Mouse (Mus musculus): ENCODE data around the gene Fam234b. TPM values are rescaled to one million over a fixed set of nuclear protein-coding genes. Genes with fewer than 3 reads are reported as not detected.

Fam234b gene
- polyA plus RNA-seq, 1 experiment from 2014 or later: 124 TPM

DNA sequence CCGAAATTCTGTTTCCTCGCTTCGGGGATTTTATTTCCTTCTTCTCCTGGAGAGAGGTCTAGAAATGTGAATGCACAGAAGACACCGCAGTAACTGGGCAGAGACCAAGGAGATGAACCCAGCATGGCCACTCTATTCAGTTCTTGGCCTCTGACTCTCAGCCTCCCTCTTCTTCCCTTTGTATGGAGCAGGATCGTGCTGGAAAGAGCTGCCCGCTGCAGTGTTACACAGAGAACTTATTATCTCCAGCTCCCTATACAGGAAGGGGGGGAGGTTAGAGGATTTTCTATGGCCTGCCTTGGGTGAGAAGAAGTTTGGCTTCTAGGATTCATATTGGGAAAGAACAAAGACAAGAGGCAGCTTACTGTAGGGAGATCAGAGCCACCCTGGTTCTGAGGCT, 7.7 kb upstream of the Fam234b start:
- H3K4me1 ChIP-seq (ENCODE audit: control insufficient read depth, insufficient read depth, low read length): no peaks in the 10 kb centered on the region
- no peaks in the 10 kb centered on the region for H3K9me3 ChIP-seq (ENCODE audit: control insufficient read depth, low read length)
- H3K36me3 ChIP-seq (ENCODE audit: control insufficient read depth, insufficient read depth, low read length): no peaks in the 10 kb centered on the region
- H3K4me3 ChIP-seq (ENCODE audit: low read depth, low read length): no peak overlapping the region
- no peaks in the 10 kb centered on the region for H3K27me3 ChIP-seq (ENCODE audit: control insufficient read depth, insufficient read depth, low read length)
- H3K4me2 ChIP-seq (ENCODE audit: low read depth, low read length): no peak overlapping the region
- 61% methylated on average over 6 of the region's 6 CpGs for WGBS
- no peak overlapping the region for H3K27ac ChIP-seq (ENCODE audit: low read depth, low read length)
- ATAC-seq (ENCODE audit: low read depth): no peak
- no peak overlapping the region for H3K9ac ChIP-seq (replicated peaks; ENCODE audit: low read depth, low read length)

DNA sequence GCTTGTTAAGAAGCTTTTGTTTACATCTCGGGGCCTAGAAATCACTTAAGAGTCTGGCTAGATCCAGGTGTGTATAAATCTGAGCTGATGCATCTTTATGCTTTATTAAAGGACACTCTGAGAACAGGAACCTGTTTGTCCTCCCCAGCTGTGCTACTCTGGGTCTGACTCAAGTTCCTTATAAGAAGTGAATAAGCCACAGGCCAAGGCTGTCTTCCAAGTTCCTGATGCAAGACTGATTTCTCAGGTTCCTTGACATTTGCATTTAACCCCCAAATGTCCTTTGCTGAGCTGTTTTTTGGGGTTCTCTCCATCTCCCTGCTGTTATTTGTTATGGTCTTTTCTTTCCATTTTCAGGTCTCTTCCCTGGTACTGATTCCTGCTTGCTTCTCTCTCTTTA, 5.9 kb upstream of the Fam234b start:
- H3K9ac ChIP-seq (replicated peaks; ENCODE audit: low read depth, low read length): no peak overlapping the region
- no peaks in the 10 kb centered on the region for H3K36me3 ChIP-seq (ENCODE audit: control insufficient read depth, insufficient read depth, low read length)
- no peaks in the 10 kb centered on the region for H3K4me1 ChIP-seq (ENCODE audit: control insufficient read depth, insufficient read depth, low read length)
- no peak for ATAC-seq (ENCODE audit: low read depth)
- WGBS: 80% methylated on average over 1 of the region's 1 CpGs
- H3K27ac ChIP-seq (ENCODE audit: low read depth, low read length): no peak overlapping the region
- no peaks in the 10 kb centered on the region for H3K27me3 ChIP-seq (ENCODE audit: control insufficient read depth, insufficient read depth, low read length)
- no peaks in the 10 kb centered on the region for H3K9me3 ChIP-seq (ENCODE audit: control insufficient read depth, low read length)
- H3K4me2 ChIP-seq (ENCODE audit: low read depth, low read length): no peak overlapping the region
- H3K4me3 ChIP-seq (ENCODE audit: low read depth, low read length): no peak overlapping the region

DNA sequence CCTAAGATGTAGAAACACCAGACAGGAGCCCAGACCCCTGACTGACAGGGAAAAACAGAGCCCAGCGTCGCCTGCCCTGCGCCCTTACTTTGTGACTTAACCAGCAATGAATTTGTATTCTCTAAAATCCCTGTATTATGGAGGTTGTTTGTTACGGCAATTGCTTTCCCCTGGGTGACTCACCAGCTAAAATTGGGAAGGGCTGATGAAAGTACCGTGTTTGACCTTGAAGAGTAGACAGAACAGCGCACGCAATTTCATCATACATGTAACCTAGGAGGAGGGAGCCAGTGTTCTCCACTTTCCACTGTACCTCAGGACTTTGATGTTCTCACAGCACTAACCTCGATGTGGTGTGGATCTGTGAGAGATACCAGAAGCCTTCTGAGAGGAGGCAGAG, 4.8 kb upstream of the Fam234b start:
- no peak overlapping the region for H3K9ac ChIP-seq (replicated peaks; ENCODE audit: low read depth, low read length)
- no peak overlapping the region for H3K4me2 ChIP-seq (ENCODE audit: low read depth, low read length)
- WGBS: 83% methylated on average over 8 of the region's 8 CpGs
- H3K27me3 ChIP-seq (ENCODE audit: control insufficient read depth, insufficient read depth, low read length): no peaks in the 10 kb centered on the region
- H3K4me1 ChIP-seq (ENCODE audit: control insufficient read depth, insufficient read depth, low read length): peaks cover 3% of the 10 kb centered on the region; the same call in 1 of the 2 replicates
- no peaks in the 10 kb centered on the region for H3K9me3 ChIP-seq (ENCODE audit: control insufficient read depth, low read length)
- ATAC-seq (ENCODE audit: low read depth): no peak
- H3K36me3 ChIP-seq (ENCODE audit: control insufficient read depth, insufficient read depth, low read length): no peaks in the 10 kb centered on the region
- H3K4me3 ChIP-seq (ENCODE audit: low read depth, low read length): no peak overlapping the region
- H3K27ac ChIP-seq (ENCODE audit: low read depth, low read length): no peak overlapping the region

DNA sequence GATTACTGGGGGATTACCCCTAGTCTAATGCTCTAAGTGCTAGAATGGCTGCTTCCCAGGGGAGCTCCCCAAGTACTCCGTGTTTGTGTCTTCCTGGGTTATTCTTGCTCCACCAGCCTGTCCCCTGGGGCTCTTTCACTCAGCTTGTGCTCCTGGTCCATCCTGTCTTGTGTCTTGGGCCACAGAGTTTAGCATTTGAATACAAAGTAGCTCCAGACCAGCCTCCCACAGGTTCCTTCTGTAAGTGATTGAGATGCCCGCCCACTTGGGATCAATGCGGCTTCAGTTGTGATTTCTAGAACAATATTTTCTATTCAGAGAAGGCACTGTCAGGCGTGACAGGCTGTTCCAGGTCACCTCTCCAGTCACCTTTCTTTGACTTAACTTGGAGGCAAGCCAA, 4.0 kb upstream of the Fam234b start:
- H3K36me3 ChIP-seq (ENCODE audit: control insufficient read depth, insufficient read depth, low read length): no peaks in the 10 kb centered on the region
- no peak overlapping the region for H3K27ac ChIP-seq (ENCODE audit: low read depth, low read length)
- peaks cover 3% of the 10 kb centered on the region; the same call in 1 of the 2 replicates for H3K4me1 ChIP-seq (ENCODE audit: control insufficient read depth, insufficient read depth, low read length)
- no peaks in the 10 kb centered on the region for H3K27me3 ChIP-seq (ENCODE audit: control insufficient read depth, insufficient read depth, low read length)
- ATAC-seq (ENCODE audit: low read depth): no peak
- WGBS: 22% methylated on average over 4 of the region's 4 CpGs
- H3K4me3 ChIP-seq (ENCODE audit: low read depth, low read length): no peak overlapping the region
- H3K9ac ChIP-seq (replicated peaks; ENCODE audit: low read depth, low read length): no peak overlapping the region
- H3K4me2 ChIP-seq (ENCODE audit: low read depth, low read length): no peak overlapping the region
- H3K9me3 ChIP-seq (ENCODE audit: control insufficient read depth, low read length): no peaks in the 10 kb centered on the region

DNA sequence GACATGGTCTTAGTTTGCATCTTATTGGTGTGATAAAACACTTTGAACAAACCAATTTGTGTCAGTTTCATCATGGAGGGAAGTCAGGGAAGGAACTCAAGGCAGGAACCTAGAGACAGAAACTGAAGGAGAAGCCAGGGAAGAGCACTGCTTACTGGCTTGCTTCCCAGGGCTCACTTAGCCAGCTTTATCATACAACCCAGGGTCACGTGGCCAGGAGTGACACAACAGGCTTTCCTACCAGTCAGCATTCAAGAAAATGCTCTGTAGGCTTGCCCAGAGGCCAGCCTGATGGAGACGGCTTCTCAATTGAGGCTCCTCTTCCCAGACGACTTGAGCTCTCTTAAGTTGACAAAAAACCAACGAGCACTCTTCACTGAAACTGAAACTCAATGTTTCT, 2.9 kb upstream of the Fam234b start:
- no peaks in the 10 kb centered on the region for H3K9me3 ChIP-seq (ENCODE audit: control insufficient read depth, low read length)
- ATAC-seq (ENCODE audit: low read depth): no peak
- no peak overlapping the region for H3K27ac ChIP-seq (ENCODE audit: low read depth, low read length)
- H3K9ac ChIP-seq (replicated peaks; ENCODE audit: low read depth, low read length): no peak overlapping the region
- H3K4me3 ChIP-seq (ENCODE audit: low read depth, low read length): no peak overlapping the region
- H3K36me3 ChIP-seq (ENCODE audit: control insufficient read depth, insufficient read depth, low read length): no peaks in the 10 kb centered on the region
- no peaks in the 10 kb centered on the region for H3K27me3 ChIP-seq (ENCODE audit: control insufficient read depth, insufficient read depth, low read length)
- H3K4me1 ChIP-seq (ENCODE audit: control insufficient read depth, insufficient read depth, low read length): peaks cover 14% of the 10 kb centered on the region
- 81% methylated on average over 4 of the region's 4 CpGs for WGBS
- no peak overlapping the region for H3K4me2 ChIP-seq (ENCODE audit: low read depth, low read length)

DNA sequence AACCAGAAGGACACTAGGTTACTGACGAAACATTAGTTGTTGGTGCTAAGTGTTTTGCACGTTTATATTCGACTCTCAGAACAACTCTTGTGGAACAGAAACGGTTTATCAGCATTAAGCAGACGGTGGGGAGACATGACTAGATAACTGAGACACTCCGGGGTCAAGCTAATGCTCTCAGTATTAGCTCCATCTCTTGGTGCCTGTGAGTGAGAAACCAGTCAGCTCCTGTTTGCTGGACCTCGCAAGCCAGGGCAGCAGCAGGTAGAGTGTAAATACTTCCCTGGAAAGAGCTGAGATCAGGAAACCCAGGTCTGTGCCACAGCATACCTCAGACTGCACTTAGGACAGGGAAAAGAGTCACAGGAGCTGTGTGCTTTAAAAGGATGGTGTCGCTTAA, 1.1 kb upstream of the Fam234b start:
- H3K4me2 ChIP-seq (ENCODE audit: low read depth, low read length): no peak overlapping the region
- no peaks in the 10 kb centered on the region for H3K36me3 ChIP-seq (ENCODE audit: control insufficient read depth, insufficient read depth, low read length)
- 83% methylated on average over 8 of the region's 8 CpGs for WGBS
- H3K9ac ChIP-seq (replicated peaks; ENCODE audit: low read depth, low read length): no peak overlapping the region
- no peak overlapping the region for H3K4me3 ChIP-seq (ENCODE audit: low read depth, low read length)
- no peak for ATAC-seq (ENCODE audit: low read depth)
- H3K9me3 ChIP-seq (ENCODE audit: control insufficient read depth, low read length): no peaks in the 10 kb centered on the region
- peaks cover 20% of the 10 kb centered on the region for H3K4me1 ChIP-seq (ENCODE audit: control insufficient read depth, insufficient read depth, low read length)
- H3K27me3 ChIP-seq (ENCODE audit: control insufficient read depth, insufficient read depth, low read length): no peaks in the 10 kb centered on the region
- H3K27ac ChIP-seq (ENCODE audit: low read depth, low read length): no peak overlapping the region

DNA sequence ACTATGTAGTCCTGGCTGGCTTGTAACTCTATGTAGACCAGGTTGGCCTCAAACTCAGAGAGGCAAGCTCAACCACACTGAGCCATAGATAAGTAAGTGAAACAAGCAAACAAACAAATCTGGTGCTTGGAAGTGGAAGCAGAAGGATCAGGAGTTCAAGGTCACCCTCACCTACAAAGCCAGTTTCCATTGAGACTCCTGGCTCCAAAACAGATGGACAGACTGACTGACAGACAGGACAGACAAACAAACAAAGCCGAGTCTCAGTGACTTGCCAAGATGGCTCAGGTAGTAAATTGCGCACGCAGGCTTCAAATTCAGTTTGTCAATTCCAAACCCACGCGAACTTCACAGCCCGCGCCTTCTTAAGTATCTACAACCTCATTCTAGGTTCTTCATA, 331 bp upstream of the Fam234b start:
- Histone ChIP-seq H3K36me3 (ENCODE audit: control insufficient read depth, insufficient read depth, low read length) (no peaks in the 10 kb centered on the region), H3K4me1 (ENCODE audit: control insufficient read depth, insufficient read depth, low read length) (peaks cover 20% of the 10 kb centered on the region), H3K9ac (replicated peaks; ENCODE audit: low read depth, low read length) (peak overlapping the region; percentile 83), H3K9me3 (ENCODE audit: control insufficient read depth, low read length) (no peaks in the 10 kb centered on the region), H3K27ac (ENCODE audit: low read depth, low read length) (no peak overlapping the region), H3K27me3 (ENCODE audit: control insufficient read depth, insufficient read depth, low read length) (no peaks in the 10 kb centered on the region), H3K4me2 (ENCODE audit: low read depth, low read length) (peak overlapping the region; percentile 89), H3K4me3 (ENCODE audit: low read depth, low read length) (peak overlapping the region; percentile 81)
- WGBS: 25% methylated on average over 7 of the region's 7 CpGs
- no peak for ATAC-seq (ENCODE audit: low read depth)

DNA sequence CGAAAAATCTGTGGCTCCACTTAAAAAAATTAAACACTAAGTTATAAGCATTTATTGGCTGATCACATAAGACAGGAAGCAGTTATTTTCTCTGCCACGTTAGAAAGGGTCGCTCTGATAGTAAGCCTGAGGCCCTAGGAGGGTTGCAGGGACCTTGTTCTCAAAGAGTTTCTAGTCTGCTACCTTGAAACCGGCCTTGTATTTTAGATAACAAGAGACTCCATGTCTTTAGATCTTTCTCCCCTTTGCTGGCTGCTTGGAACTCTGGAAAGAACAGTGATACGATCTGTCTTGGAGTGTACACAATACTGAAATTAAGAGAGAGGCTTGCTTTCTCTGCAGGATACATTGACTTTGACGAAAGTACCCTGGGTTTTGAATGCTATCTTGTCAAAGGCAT, 949 bp downstream of the Fam234b start:
- Histone ChIP-seq H3K9me3 (ENCODE audit: control insufficient read depth, low read length) (no peaks in the 10 kb centered on the region), H3K4me1 (ENCODE audit: control insufficient read depth, insufficient read depth, low read length) (peaks cover 20% of the 10 kb centered on the region), H3K36me3 (ENCODE audit: control insufficient read depth, insufficient read depth, low read length) (no peaks in the 10 kb centered on the region), H3K4me2 (ENCODE audit: low read depth, low read length) (peak overlapping the region; percentile 89), H3K27ac (ENCODE audit: low read depth, low read length) (no peak overlapping the region; the same call in 1 of the 2 replicates), H3K27me3 (ENCODE audit: control insufficient read depth, insufficient read depth, low read length) (no peaks in the 10 kb centered on the region), H3K9ac (replicated peaks; ENCODE audit: low read depth, low read length) (peak overlapping the region; percentile 83), H3K4me3 (ENCODE audit: low read depth, low read length) (peak overlapping the region; percentile 81)
- 47% methylated on average over 6 of the region's 6 CpGs for WGBS
- ATAC-seq (ENCODE audit: low read depth): no peak

DNA sequence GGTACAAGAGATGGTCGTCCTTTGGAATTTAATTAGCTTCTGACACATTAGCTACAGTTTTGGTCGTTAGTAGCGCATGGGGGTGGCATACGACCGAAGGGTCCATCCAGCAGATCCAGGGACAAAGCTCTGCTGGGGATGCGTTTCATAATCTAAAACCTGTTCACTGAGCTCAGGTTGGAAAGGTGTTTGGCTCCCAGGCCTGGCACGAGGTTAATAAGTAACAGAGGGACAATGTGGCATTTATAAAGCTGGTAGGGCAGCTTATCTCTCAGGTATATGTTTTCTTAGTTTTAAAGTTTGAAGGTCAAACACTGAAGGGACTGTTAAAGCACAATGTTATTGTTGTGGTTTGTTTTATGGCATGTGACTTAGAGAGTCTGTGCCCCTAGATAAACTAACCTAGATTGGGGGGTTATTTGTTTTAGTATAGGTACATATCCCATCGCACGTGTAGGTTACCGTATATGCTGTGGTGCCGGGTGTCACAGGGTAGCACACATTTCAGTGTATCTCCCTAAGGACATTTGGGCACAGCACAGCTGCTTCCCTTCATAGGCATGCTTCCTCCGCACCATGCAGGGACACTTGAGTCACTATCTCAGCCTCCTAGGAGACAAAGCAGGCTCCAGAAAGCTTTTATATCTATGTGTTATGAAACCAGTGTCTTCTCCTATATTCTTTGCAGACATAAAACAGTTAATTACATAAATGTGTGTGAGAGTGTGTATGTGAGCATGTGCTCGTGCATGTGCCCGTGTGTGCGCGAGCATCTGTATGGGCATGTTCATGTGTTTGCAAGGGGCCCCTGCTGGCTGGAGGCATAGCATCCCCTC, 2.6 kb downstream of the Fam234b start:
- no peaks in the 10 kb centered on the region for H3K36me3 ChIP-seq (ENCODE audit: control insufficient read depth, insufficient read depth, low read length)
- no peak for ATAC-seq (ENCODE audit: low read depth)
- H3K27ac ChIP-seq (ENCODE audit: low read depth, low read length): no peak overlapping the region
- no peaks in the 10 kb centered on the region for H3K27me3 ChIP-seq (ENCODE audit: control insufficient read depth, insufficient read depth, low read length)
- no peak overlapping the region for H3K9ac ChIP-seq (replicated peaks; ENCODE audit: low read depth, low read length)
- WGBS: 79% methylated on average over 16 of the region's 16 CpGs
- no peaks in the 10 kb centered on the region for H3K9me3 ChIP-seq (ENCODE audit: control insufficient read depth, low read length)
- H3K4me3 ChIP-seq (ENCODE audit: low read depth, low read length): no peak overlapping the region
- no peak overlapping the region for H3K4me2 ChIP-seq (ENCODE audit: low read depth, low read length)
- H3K4me1 ChIP-seq (ENCODE audit: control insufficient read depth, insufficient read depth, low read length): peaks cover 20% of the 10 kb centered on the region

Data from neural tube, embryonic 14.5 days (tissue).